Mouse (Mus musculus) lung, postnatal 10 days (tissue): ENCODE data around the gene Erp29.

Experiments
- DNase-seq: peaks from one replicate; pipeline ENCODE4 v3.0.0; 2021

Erp29 gene

GRCm38 (mm10) chr5:121386120-121386909 lies 66.0 kb downstream of the Erp29 start:
- DNase-seq: peak; percentile 54

- DNase-seq: peak; percentile 98
Observed at GRCm38 (mm10) chr5:121385461-121386119, 66.7 kb downstream of the Erp29 start, which contains the start of gene Trafd1. TSS of gene Trafd1 (minus strand) at chr5:121385632.

DNA sequence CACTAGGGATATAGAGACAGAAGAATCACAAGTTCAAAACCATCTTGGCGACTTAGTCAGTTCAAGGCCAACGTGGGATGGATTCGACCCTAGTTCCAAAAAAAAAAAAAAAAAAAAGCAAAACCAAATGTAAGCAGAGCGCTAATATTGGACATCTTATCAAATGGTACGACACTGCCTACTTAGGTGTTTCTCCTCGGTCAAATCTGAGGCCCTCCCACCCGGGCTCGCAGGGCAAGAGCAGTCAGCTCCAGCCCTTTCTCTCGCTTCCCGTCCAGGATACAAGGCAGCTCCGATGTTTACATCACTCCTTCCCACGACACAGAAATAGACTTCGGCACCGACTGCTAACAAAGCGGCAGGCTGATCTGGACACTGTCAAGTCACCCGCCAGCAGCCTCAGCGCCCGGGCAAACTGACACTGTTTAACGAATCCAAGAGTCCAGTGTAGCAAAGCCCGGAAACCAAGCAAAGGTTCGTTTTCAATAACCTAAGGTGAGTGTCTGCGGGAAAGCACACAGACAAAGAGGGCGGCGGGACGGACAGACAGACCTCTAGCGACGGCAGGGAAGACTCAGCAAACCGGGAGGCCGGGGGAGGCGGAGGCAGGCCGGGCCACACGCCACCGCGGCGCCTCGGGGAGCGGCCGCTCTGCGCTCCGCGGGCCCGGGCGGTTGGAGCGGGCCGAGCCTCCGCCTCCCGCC lies 67.4 kb downstream of the Erp29 start:
- peak; percentile 71 for DNase-seq

DNA sequence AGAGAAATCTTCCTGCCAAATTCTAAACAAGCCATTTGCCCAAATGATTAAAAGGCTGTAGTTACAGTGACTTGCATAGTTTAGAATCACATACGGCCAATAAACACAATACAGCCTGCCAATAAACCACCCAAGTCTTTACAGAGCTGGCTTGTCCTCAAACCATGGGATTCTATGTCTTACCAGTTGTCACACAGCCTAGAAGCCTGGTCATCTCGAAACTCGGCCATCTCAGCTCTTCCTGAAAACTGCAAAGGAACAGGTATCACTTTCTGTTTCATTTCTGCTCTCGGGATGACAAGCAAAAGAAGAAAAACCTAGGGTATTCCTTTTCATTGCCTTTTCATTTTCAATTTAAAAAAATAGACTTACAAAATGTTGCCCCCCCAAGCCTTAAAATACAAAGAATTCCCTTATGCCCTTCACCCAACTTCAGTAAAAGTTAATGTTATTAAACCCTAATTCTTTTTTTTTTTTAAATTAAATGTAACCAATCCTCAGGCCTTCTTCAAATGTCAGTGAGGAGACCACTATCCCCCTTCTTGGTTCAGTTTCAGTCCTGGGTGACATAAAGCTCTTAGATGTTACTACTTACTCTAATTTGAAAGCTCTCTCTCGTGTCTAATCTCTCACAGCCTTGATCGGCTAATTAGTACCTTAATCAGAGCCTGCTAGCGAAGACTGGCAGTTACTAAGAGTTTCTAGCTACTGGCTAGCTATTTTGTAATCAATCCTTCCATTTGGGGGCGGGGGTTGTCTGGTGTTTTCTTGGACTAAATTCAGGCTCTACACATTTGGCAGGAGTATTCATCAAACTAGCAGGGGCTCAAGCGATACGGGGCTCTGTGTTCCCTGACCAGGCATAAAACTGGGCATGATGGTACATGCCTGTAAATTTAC lies 68.2 kb downstream of the Erp29 start:
- DNase-seq: no peak

GRCm38 (mm10) chr5:121380692-121381091 lies 71.6 kb downstream of the Erp29 start:
- DNase-seq: no peak

DNA sequence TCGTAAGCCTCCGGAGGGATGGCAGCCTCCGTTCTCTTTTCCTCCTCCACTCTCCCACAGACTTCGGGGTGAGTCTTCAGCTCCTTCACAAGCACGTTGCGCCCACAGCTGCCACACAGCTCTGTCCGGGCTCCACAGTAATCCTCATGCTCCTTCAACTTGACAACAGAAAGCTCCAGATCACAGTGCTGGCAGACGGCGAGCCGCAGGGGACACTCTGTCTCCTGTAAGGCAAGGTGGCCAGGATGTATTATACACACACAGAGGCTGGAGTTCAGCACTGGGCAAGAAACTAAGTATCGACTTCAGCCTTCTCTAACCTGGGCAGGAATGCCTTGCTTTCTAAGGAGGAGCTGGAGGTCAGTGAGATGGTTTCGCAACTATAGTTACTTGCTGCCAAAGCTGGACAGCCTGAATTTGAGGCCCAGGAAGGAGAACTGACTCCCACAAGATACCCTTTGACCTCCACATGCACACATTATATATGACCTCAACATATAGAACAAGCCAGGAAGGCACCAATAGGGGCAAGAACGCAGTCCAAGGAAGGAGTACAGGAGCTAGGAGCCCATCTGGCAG lies 73.5 kb downstream of the Erp29 start:
- DNase-seq: no peak
